Mouse (Mus musculus) hindbrain, embryonic 15.5 days (tissue): ENCODE measurements around the gene Stard13. TPM values are rescaled to one million over a fixed set of nuclear protein-coding genes. Genes with fewer than 3 reads are reported as not detected.

Experiments
- ATAC-seq: fragments of 200-750 bp; cut with Nextera tagmentation; 2 replicates; pipeline ENCODE4 v1.8.0; 2017; ENCODE audit warnings: low read depth, moderate number of reproducible peaks, moderate TSS enrichment; ENCODE audit not compliant: low FRiP score
- H3K27ac ChIP-seq: fragments of 300-500 bp; sonication (generic); replicated peaks from 2 replicates; pipeline ENCODE4 v1.5.1; 2015; ENCODE audit warnings: mild to moderate bottlenecking, inconsistent platforms
- H3K27me3 ChIP-seq: fragments of 300-500 bp; sonication (generic); 2 replicates; pipeline ENCODE4 v1.6.1; 2015; ENCODE audit warnings: control low read depth, inconsistent platforms
- H3K36me3 ChIP-seq: fragments of 300-500 bp; sonication (generic); 2 replicates; pipeline ENCODE4 v1.6.1; 2015; ENCODE audit warnings: control low read depth, inconsistent platforms
- H3K4me1 ChIP-seq: fragments of 300-500 bp; sonication (generic); replicated peaks from 2 replicates; pipeline ENCODE4 v1.6.1; 2015; ENCODE audit warnings: control low read depth, inconsistent platforms
- H3K4me2 ChIP-seq: fragments of 300-500 bp; sonication (generic); 2 replicates; pipeline ENCODE4 v1.6.1; 2015; ENCODE audit warnings: moderate library complexity, mild to moderate bottlenecking, inconsistent platforms
- H3K4me3 ChIP-seq: fragments of 300-500 bp; sonication (generic); 2 replicates; pipeline ENCODE4 v1.5.1; 2015; ENCODE audit warnings: mild to moderate bottlenecking, inconsistent platforms
- H3K9ac ChIP-seq: fragments of 300-500 bp; sonication (generic); 2 replicates; pipeline ENCODE4 v1.6.1; 2015; ENCODE audit warnings: inconsistent platforms
- H3K9me3 ChIP-seq: fragments of 300-500 bp; sonication (generic); 2 replicates; pipeline ENCODE4 v1.6.1; 2016; ENCODE audit warnings: control low read depth, inconsistent platforms
- WGBS: fragments of 180-500 bp; shearing (Covaris S2); methylation state at CpG from one replicate; pipeline ENCODE4 v1.1.7; 2015; 5-methylcytosine and 5-hydroxymethylcytosine counted together
- polyA plus RNA-seq: library from polyadenylated mRNA; unstranded; fragments of >200 nt; fragmentation: Nextera tagmentation; extraction: Ambion mirVana; gene quantifications from 2 replicates; pipeline ENCODE4 v1.2.1, GENCODE M21; 2015

Gene Stard13
- polyA plus RNA-seq, 1 experiment from 2014 or later = 6.2 TPM

GRCm38 (mm10) chr5:151089201-151089600, 144.4 kb downstream of the Stard13 start:
- 71% methylated on average over 6 of the region's 6 CpGs for WGBS
- Histone ChIP-seq H3K27me3 (no peaks in the 10 kb centered on the region), H3K9me3 (no peaks in the 10 kb centered on the region), H3K4me2 (no peak overlapping the region), H3K36me3 (no peaks in the 10 kb centered on the region), H3K27ac (no peak overlapping the region), H3K4me1 (0 out of 2 replicates have a peak, but pooled peaks cover 7% of the 10 kb centered on the region), H3K9ac (no peak overlapping the region), H3K4me3 (no peak overlapping the region)
- no peak for ATAC-seq

- Histone ChIP-seq H3K9ac (no peak overlapping the region), H3K36me3 (no peaks in the 10 kb centered on the region), H3K27me3 (no peaks in the 10 kb centered on the region), H3K4me1 (0 out of 2 replicates have a peak, but pooled peaks cover 7% of the 10 kb centered on the region), H3K4me3 (no peak overlapping the region), H3K9me3 (no peaks in the 10 kb centered on the region), H3K4me2 (no peak overlapping the region), H3K27ac (no peak overlapping the region)
- ATAC-seq = no peak
- 75% methylated on average over 9 of the region's 9 CpGs for WGBS
These were observed 147.0 kb downstream of the Stard13 start for GRCm38 (mm10) chr5:151086425-151087202.

- 83% methylated on average over 8 of the region's 8 CpGs for WGBS
- no peaks in the 10 kb centered on the region for H3K27me3 ChIP-seq
- H3K9me3 ChIP-seq = no peaks in the 10 kb centered on the region
- no peak overlapping the region for H3K4me3 ChIP-seq
- 0 out of 2 replicates have a peak, but pooled peaks cover 7% of the 10 kb centered on the region for H3K4me1 ChIP-seq
- no peak overlapping the region for H3K9ac ChIP-seq
- no peak for ATAC-seq
- H3K4me2 ChIP-seq = no peak overlapping the region
- no peaks in the 10 kb centered on the region for H3K36me3 ChIP-seq
- H3K27ac ChIP-seq = no peak overlapping the region
These were observed 147.9 kb downstream of the Stard13 start for GRCm38 (mm10) chr5:151085749-151086148.

- H3K4me3 ChIP-seq = no peak overlapping the region
- H3K9ac ChIP-seq = no peak overlapping the region
- no peak overlapping the region for H3K27ac ChIP-seq
- H3K9me3 ChIP-seq = no peaks in the 10 kb centered on the region
- H3K4me2 ChIP-seq = no peak overlapping the region
- WGBS = 85% methylated on average over 4 of the region's 4 CpGs
- ATAC-seq = no peak
- H3K36me3 ChIP-seq = no peaks in the 10 kb centered on the region
- no peaks in the 10 kb centered on the region for H3K4me1 ChIP-seq
- no peaks in the 10 kb centered on the region for H3K27me3 ChIP-seq
These were observed 153.4 kb downstream of the Stard13 start for GRCm38 (mm10) chr5:151080276-151080675.

- H3K36me3 ChIP-seq = no peaks in the 10 kb centered on the region
- H3K4me2 ChIP-seq = no peak overlapping the region
- ATAC-seq = no peak
- WGBS = 89% methylated on average over 2 of the region's 2 CpGs
- no peaks in the 10 kb centered on the region for H3K27me3 ChIP-seq
- no peak overlapping the region for H3K9ac ChIP-seq
- no peak overlapping the region for H3K4me3 ChIP-seq
- no peaks in the 10 kb centered on the region for H3K4me1 ChIP-seq
- H3K9me3 ChIP-seq = no peaks in the 10 kb centered on the region
- no peak overlapping the region for H3K27ac ChIP-seq
These were observed 155.7 kb downstream of the Stard13 start for GRCm38 (mm10) chr5:151077953-151078352.

GRCm38 (mm10) chr5:151076917-151077316, 156.7 kb downstream of the Stard13 start:
- no peaks in the 10 kb centered on the region for H3K27me3 ChIP-seq
- ATAC-seq = no peak
- no peaks in the 10 kb centered on the region for H3K36me3 ChIP-seq
- no peaks in the 10 kb centered on the region for H3K9me3 ChIP-seq
- 61% methylated on average over 3 of the region's 3 CpGs for WGBS
- H3K4me2 ChIP-seq = no peak overlapping the region
- no peaks in the 10 kb centered on the region for H3K4me1 ChIP-seq
- H3K9ac ChIP-seq = no peak overlapping the region
- H3K4me3 ChIP-seq = no peak overlapping the region
- no peak overlapping the region for H3K27ac ChIP-seq

GRCm38 (mm10) chr5:151074282-151074681, 159.4 kb downstream of the Stard13 start:
- H3K36me3 ChIP-seq = no peaks in the 10 kb centered on the region
- ATAC-seq = no peak
- no peak overlapping the region for H3K27ac ChIP-seq
- no peak overlapping the region for H3K9ac ChIP-seq
- no peak overlapping the region for H3K4me3 ChIP-seq
- H3K4me2 ChIP-seq = no peak overlapping the region
- H3K9me3 ChIP-seq = no peaks in the 10 kb centered on the region
- H3K4me1 ChIP-seq = 0 out of 2 replicates have a peak, but pooled peaks cover 3% of the 10 kb centered on the region
- 80% methylated on average over 4 of the region's 4 CpGs for WGBS
- H3K27me3 ChIP-seq = no peaks in the 10 kb centered on the region

GRCm38 (mm10) chr5:151071430-151071829, 162.2 kb downstream of the Stard13 start:
- Histone ChIP-seq H3K4me3 (no peak overlapping the region), H3K27ac (no peak overlapping the region), H3K27me3 (no peaks in the 10 kb centered on the region), H3K4me1 (0 out of 2 replicates have a peak, but pooled peaks cover 3% of the 10 kb centered on the region), H3K36me3 (no peaks in the 10 kb centered on the region), H3K4me2 (no peak overlapping the region), H3K9me3 (no peaks in the 10 kb centered on the region), H3K9ac (no peak overlapping the region)
- no peak for ATAC-seq
- WGBS = 67% methylated on average over 6 of the region's 6 CpGs

- H3K4me2 ChIP-seq = no peak overlapping the region
- no peak overlapping the region for H3K4me3 ChIP-seq
These were observed 162.7 kb downstream of the Stard13 start for GRCm38 (mm10) chr5:151070896-151071295.

GRCm38 (mm10) chr5:151069569-151069968, 164.1 kb downstream of the Stard13 start:
- Histone ChIP-seq H3K36me3 (no peaks in the 10 kb centered on the region), H3K27me3 (no peaks in the 10 kb centered on the region), H3K9ac (no peak overlapping the region), H3K4me3 (no peak overlapping the region), H3K4me2 (no peak overlapping the region), H3K9me3 (no peaks in the 10 kb centered on the region), H3K4me1 (0 out of 2 replicates have a peak, but pooled peaks cover 3% of the 10 kb centered on the region), H3K27ac (no peak overlapping the region)
- ATAC-seq = no peak
- WGBS = 97% methylated on average over 2 of the region's 2 CpGs

More at GRCm38 (mm10) chr5:151070896-151071295, 162.7 kb downstream of the Stard13 start:
- H3K36me3 ChIP-seq = no peaks in the 10 kb centered on the region
- H3K27me3 ChIP-seq = no peaks in the 10 kb centered on the region
- H3K27ac ChIP-seq = no peak overlapping the region
- WGBS = 74% methylated on average over 6 of the region's 6 CpGs
- H3K9me3 ChIP-seq = no peaks in the 10 kb centered on the region
- H3K4me1 ChIP-seq = 0 out of 2 replicates have a peak, but pooled peaks cover 3% of the 10 kb centered on the region
- no peak for ATAC-seq
- no peak overlapping the region for H3K9ac ChIP-seq

GRCm38 (mm10) chr5:151066016-151066415, 167.6 kb downstream of the Stard13 start:
- WGBS = 85% methylated on average over 5 of the region's 5 CpGs
- no peak overlapping the region for H3K9ac ChIP-seq
- H3K9me3 ChIP-seq = no peaks in the 10 kb centered on the region
- H3K27me3 ChIP-seq = no peaks in the 10 kb centered on the region
- H3K4me3 ChIP-seq = no peak overlapping the region
- no peak overlapping the region for H3K4me2 ChIP-seq
- no peak overlapping the region for H3K27ac ChIP-seq
- no peaks in the 10 kb centered on the region for H3K4me1 ChIP-seq
- ATAC-seq = no peak
- H3K36me3 ChIP-seq = peaks cover 8% of the 10 kb centered on the region

GRCm38 (mm10) chr5:151065228-151065627, 168.4 kb downstream of the Stard13 start:
- no peak overlapping the region for H3K27ac ChIP-seq
- ATAC-seq = no peak
- 76% methylated on average over 1 of the region's 1 CpGs for WGBS
- H3K9ac ChIP-seq = no peak overlapping the region
- no peaks in the 10 kb centered on the region for H3K9me3 ChIP-seq
- no peaks in the 10 kb centered on the region; the same call in 1 of the 2 replicates for H3K4me1 ChIP-seq
- no peaks in the 10 kb centered on the region for H3K27me3 ChIP-seq
- H3K4me2 ChIP-seq = no peak overlapping the region
- H3K36me3 ChIP-seq = peaks cover 8% of the 10 kb centered on the region
- no peak overlapping the region for H3K4me3 ChIP-seq
